Mouse (Mus musculus) spleen, embryonic (tissue): ENCODE measurements around the gene Git2.

Source experiments
- CTCF ChIA-PET: fragments of 350-600 bp; sonication (Branson Sonifier 250); formaldehyde crosslinking; loops from one replicate; lab custom pipeline; 2022; lab: Charles Lee

Git2 gene

GRCm38 (mm10) chr5:114767185-114767584, 8.1 kb downstream of the Git2 start:
- CTCF ChIA-PET = interaction anchor here (0.6 kb wide), 1 partner anchor 457 kb away, joined by 3 read pairs; no protein-coding TSS in a partner anchor

GRCm38 (mm10) chr5:114766686-114767085, 8.6 kb downstream of the Git2 start:
- CTCF ChIA-PET = interaction anchor here (0.7 kb wide), 1 partner anchor 12 kb away, joined by 3 read pairs; no protein-coding TSS in a partner anchor

- CTCF ChIA-PET = interaction anchor here (1.1 kb wide), 1 partner anchor 13 kb away, joined by 3 read pairs; no protein-coding TSS in a partner anchor
Observed at GRCm38 (mm10) chr5:114764812-114765735, 10.2 kb downstream of the Git2 start.

- CTCF ChIA-PET = interaction anchor here (0.5 kb wide), 1 partner anchor 418 kb away, joined by 3 read pairs; no protein-coding TSS in a partner anchor
Observed at GRCm38 (mm10) chr5:114761980-114762379, 13.3 kb downstream of the Git2 start.

- CTCF ChIA-PET = no interaction called here
Observed at GRCm38 (mm10) chr5:114759536-114760090, 15.7 kb downstream of the Git2 start.

- CTCF ChIA-PET = interaction anchor here (0.7 kb wide), 1 partner anchor 25 kb away, joined by 3 read pairs; no protein-coding TSS in a partner anchor
Observed at GRCm38 (mm10) chr5:114753384-114753783, 21.9 kb downstream of the Git2 start.

GRCm38 (mm10) chr5:114752397-114752796, 22.9 kb downstream of the Git2 start:
- CTCF ChIA-PET = interaction anchor here (1.2 kb wide), 1 partner anchor 13 kb away, joined by 3 read pairs; no protein-coding TSS in a partner anchor

GRCm38 (mm10) chr5:114750325-114750724, 25.0 kb downstream of the Git2 start:
- CTCF ChIA-PET = no interaction called here

GRCm38 (mm10) chr5:114747521-114747920, 27.8 kb downstream of the Git2 start:
- CTCF ChIA-PET = no interaction called here

GRCm38 (mm10) chr5:114746886-114747285, 28.4 kb downstream of the Git2 start:
- CTCF ChIA-PET = no interaction called here

GRCm38 (mm10) chr5:114745581-114745980, 29.7 kb downstream of the Git2 start:
- CTCF ChIA-PET = no interaction called here

GRCm38 (mm10) chr5:114743697-114744090, 31.6 kb downstream of the Git2 start:
- CTCF ChIA-PET = interaction anchor here (0.6 kb wide), 1 partner anchor 224 kb away, joined by 10 read pairs; no protein-coding TSS in a partner anchor

- CTCF ChIA-PET = no interaction called here
Observed at GRCm38 (mm10) chr5:114742998-114743696, 32.2 kb downstream of the Git2 start.

- CTCF ChIA-PET = no interaction called here
Observed at GRCm38 (mm10) chr5:114742572-114742971, 32.7 kb downstream of the Git2 start.

GRCm38 (mm10) chr5:114740595-114740994, 34.7 kb downstream of the Git2 start:
- CTCF ChIA-PET = interaction anchor here (0.6 kb wide), 1 partner anchor 97 kb away, joined by 3 read pairs; no protein-coding TSS in a partner anchor

GRCm38 (mm10) chr5:114738707-114739241, 36.5 kb downstream of the Git2 start:
- CTCF ChIA-PET = no interaction called here

GRCm38 (mm10) chr5:114737090-114737887, 38.0 kb downstream of the Git2 start:
- CTCF ChIA-PET = no interaction called here

- CTCF ChIA-PET = no interaction called here
Observed at GRCm38 (mm10) chr5:114733606-114734005, 41.7 kb downstream of the Git2 start.

GRCm38 (mm10) chr5:114731969-114732368, 43.3 kb downstream of the Git2 start:
- CTCF ChIA-PET = interaction anchor here (0.6 kb wide), 1 partner anchor 48 kb away, joined by 4 read pairs; no protein-coding TSS in a partner anchor

GRCm38 (mm10) chr5:114731498-114731897, 43.8 kb downstream of the Git2 start:
- CTCF ChIA-PET = no interaction called here
